Mouse (Mus musculus) lung, embryonic 16.5 days (tissue): ENCODE measurements around the gene Nol10. TPM values are rescaled to one million over a fixed set of nuclear protein-coding genes. Genes with fewer than 3 reads are reported as not detected.

Experiments
- ATAC-seq: fragments of 200-750 bp; cut with Nextera tagmentation; 2 replicates; pipeline ENCODE4 v1.8.0; 2017; ENCODE audit warnings: low read depth, mild to moderate bottlenecking, moderate library complexity
- H3K27ac ChIP-seq: fragments of 300-500 bp; sonication (generic); 2 replicates; pipeline ENCODE4 v1.5.1; 2014; ENCODE audit warnings: mild to moderate bottlenecking, control low read depth, low read length
- H3K27me3 ChIP-seq: fragments of 300-500 bp; sonication (generic); 2 replicates; pipeline ENCODE4 v1.6.1; 2014; ENCODE audit warnings: low read depth, low read length, mixed read lengths; ENCODE audit not compliant: control insufficient read depth, insufficient read depth
- H3K36me3 ChIP-seq: fragments of 300-500 bp; sonication (generic); 2 replicates; pipeline ENCODE4 v1.6.1; 2014; ENCODE audit warnings: low read length; ENCODE audit not compliant: control insufficient read depth, insufficient read depth
- H3K4me1 ChIP-seq: fragments of 300-500 bp; sonication (generic); replicated peaks from 2 replicates; pipeline ENCODE4 v1.6.1; 2014; ENCODE audit warnings: low read length, mixed read lengths; ENCODE audit not compliant: control insufficient read depth, insufficient read depth
- H3K4me2 ChIP-seq: fragments of 300-500 bp; sonication (generic); 2 replicates; pipeline ENCODE4 v1.6.1; 2014; ENCODE audit warnings: low read depth, low read length, control low read depth
- H3K4me3 ChIP-seq: fragments of 300-500 bp; sonication (generic); 2 replicates; pipeline ENCODE4 v1.5.1; 2014; ENCODE audit warnings: mild to moderate bottlenecking, low read length, control low read depth
- H3K9ac ChIP-seq: fragments of 300-500 bp; sonication (generic); 2 replicates; pipeline ENCODE4 v1.6.1; 2014; ENCODE audit warnings: low read length, control low read depth
- H3K9me3 ChIP-seq: fragments of 300-500 bp; sonication (generic); 2 replicates; pipeline ENCODE4 v1.6.1; 2016; ENCODE audit warnings: low read length; ENCODE audit not compliant: control insufficient read depth
- WGBS: fragments of 180-500 bp; shearing (Covaris S2); extraction: QIAGEN DNeasy Blood & Tissue Kit; methylation state at CpG from one replicate; pipeline ENCODE4 v1.1.7; 2014; 5-methylcytosine and 5-hydroxymethylcytosine counted together
- polyA plus RNA-seq: library from polyadenylated mRNA; unstranded; fragments of >200 nt; fragmentation: Nextera tagmentation; extraction: Ambion mirVana; gene quantifications from 2 replicates; pipeline ENCODE4 v1.2.1, GENCODE M21; 2015

Nol10 gene
- polyA plus RNA-seq, 1 experiment from 2014 or later: 20.8 TPM

DNA sequence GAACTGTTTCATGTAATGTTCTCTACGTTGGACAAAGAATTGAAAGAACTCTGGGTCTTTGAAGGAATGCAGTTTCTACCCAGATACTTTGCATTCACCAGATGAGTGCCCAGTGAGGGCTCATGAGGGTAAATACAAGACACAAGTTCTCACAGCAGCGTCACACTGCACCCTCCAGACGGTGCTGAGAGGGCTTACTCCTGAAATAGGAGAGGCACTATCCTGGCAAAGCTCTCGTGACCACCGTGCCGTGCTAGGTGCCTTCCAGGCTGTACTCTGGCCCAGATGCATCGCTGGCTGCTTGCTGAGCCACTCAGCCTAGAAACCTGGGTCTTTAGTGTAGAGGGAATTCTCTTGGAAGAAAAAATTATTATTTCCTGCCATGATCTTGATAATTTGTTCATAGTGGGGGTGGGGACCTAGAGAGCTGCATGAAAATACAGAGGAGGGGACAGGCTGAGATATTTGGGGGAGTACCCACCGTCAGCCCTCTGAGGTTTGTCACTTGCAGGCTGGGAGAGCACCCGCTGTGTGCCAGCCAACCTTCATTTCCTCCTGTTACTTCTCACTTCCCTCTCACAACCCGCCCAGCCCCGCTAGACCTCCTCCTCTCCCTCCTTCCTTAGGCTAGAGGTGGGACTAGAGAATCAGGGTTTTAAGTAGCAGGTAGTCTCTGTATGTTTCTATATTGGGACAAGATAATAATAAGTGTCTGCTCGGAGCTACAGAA is 63.7 kb downstream of the Nol10 start:
- WGBS: 45% methylated on average over 12 of the region's 12 CpGs
- peaks cover 10% of the 10 kb centered on the region for H3K36me3 ChIP-seq
- H3K9me3 ChIP-seq: no peaks in the 10 kb centered on the region
- no peak overlapping the region for H3K4me2 ChIP-seq
- no peaks in the 10 kb centered on the region for H3K4me1 ChIP-seq
- no peak overlapping the region for H3K4me3 ChIP-seq
- ATAC-seq: no peak
- H3K27ac ChIP-seq: no peak overlapping the region
- H3K27me3 ChIP-seq: no peaks in the 10 kb centered on the region
- no peak overlapping the region for H3K9ac ChIP-seq

DNA sequence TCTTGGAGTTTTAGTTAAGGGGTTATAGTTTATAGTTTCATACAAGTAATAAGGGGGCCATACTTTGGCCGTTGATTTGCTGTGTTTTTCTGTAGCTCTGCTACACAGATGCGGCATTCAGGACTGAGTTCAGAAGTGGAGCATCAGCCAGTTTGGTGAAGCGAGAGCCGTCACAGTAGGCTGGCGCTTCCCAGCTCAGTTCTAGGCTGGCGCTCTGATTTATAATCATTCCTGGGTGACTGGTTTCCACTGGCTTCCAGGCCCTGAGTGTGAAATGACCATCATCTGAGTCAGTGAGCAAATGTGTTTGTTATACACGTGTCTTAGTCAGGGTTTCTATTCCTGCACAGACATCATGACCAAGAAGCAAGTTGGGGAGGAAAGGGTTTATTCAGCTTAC is 66.5 kb downstream of the Nol10 start:
- WGBS: 85% methylated on average over 7 of the region's 7 CpGs
- H3K4me3 ChIP-seq: no peak overlapping the region
- ATAC-seq: no peak
- peaks cover 9% of the 10 kb centered on the region for H3K36me3 ChIP-seq
- no peaks in the 10 kb centered on the region for H3K9me3 ChIP-seq
- H3K27ac ChIP-seq: no peak overlapping the region
- H3K9ac ChIP-seq: no peak overlapping the region
- no peak overlapping the region for H3K4me2 ChIP-seq
- H3K4me1 ChIP-seq: no peaks in the 10 kb centered on the region
- no peaks in the 10 kb centered on the region for H3K27me3 ChIP-seq

DNA sequence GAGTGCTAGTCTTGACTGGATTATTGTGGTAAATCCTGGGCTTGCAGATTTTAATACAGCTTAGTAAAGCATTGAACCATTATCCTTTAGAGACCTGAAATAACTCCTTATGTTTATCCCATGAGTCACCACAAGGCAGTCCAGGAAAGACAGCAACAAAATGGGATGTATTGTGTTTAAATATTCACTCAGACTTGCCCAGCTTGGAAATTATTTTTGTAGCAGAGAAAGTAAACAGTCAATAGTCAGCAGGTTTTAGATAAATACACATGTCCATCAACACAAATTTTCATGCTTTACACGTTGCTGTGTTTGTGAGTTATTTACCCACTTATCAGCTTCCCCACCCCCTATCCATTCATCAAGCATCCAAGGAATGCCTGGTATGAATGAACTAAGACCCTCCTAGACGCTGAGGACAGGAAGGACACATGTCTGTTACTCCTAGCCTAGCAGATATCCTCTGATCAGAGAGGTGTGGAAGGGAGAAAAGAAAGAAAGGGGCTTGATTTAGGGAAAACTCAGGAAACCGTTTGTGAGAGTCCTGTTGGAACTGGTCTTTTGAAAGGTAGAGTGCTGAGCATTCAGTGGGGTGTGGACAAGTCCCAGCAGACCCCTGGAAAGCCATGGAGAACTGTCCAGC is 72.0 kb downstream of the Nol10 start:
- Histone ChIP-seq H3K4me3 (no peak overlapping the region), H3K4me1 (no peaks in the 10 kb centered on the region), H3K36me3 (peaks cover 7% of the 10 kb centered on the region; the same call in 1 of the 2 replicates), H3K4me2 (no peak overlapping the region), H3K9ac (no peak overlapping the region), H3K27me3 (no peaks in the 10 kb centered on the region), H3K27ac (no peak overlapping the region), H3K9me3 (no peaks in the 10 kb centered on the region)
- 10% methylated on average over 3 of the region's 3 CpGs for WGBS
- no peak for ATAC-seq

DNA sequence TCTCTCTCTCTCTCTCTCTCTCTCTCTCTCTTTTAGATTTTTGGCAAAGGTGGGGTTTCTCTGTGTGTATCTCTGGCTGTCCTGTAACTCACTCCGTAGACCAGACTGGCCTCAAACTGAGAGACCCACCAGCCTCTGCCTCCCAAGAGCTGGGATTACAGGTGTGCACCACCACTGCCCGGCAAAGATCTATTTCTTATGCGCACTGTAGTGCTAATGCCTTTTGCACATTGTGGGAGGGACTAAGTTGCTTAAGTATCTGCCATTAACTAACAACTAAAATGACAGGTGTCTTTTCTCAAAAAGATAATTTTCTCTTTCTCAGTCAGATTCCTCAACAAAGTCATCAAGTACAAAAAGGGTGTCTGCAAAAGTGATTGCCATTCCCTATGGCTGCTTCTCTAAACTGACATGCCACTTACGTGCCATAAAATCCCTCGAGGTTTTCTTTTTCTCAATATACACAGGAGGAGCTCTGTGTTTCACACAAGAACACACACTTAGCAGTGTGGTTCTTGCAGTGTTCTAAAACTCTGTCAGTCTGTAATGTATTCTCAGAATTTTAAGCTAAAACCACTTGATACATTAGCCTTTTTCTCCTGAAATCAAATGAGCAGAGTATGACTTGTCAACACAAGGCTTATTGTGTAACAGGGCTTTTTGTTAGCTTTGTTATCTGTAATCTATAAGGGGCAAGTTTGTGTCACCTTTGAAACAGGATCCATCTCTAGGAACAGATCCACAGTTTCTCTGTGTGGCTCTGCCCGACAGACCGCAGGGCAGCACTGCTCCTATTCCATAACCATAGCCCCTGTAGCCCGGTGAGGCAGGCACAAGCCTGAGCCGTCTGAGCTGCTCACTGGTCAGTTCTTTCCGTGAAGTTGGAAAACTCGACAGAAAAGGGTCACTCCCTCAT is 77.3 kb downstream of the Nol10 start:
- Histone ChIP-seq H3K4me2 (no peak overlapping the region), H3K27ac (no peak overlapping the region), H3K27me3 (no peaks in the 10 kb centered on the region), H3K9me3 (no peaks in the 10 kb centered on the region), H3K4me3 (no peak overlapping the region), H3K9ac (no peak overlapping the region), H3K4me1 (no peaks in the 10 kb centered on the region), H3K36me3 (no peaks in the 10 kb centered on the region)
- no peak for ATAC-seq
- WGBS: 61% methylated on average over 11 of the region's 11 CpGs

DNA sequence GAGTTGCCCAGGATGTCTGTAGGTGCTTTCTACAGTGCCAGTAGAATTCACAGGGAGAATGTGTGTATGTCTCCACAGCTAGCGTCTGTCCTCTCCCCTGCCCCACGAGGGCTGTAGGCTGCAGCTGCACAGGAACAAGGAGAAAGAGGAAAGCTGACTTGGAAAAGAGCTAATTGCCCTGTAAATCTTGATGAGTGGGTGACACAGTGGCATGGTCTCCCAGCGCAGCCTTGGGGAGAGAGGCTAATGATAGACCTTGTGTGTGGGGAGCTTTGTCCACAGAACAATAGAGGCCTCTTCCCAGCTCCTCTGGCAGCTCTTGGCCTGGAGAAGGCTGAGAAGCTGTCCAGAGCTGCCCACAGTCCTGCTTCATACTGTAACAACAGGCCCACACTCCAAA is 78.5 kb downstream of the Nol10 start:
- Histone ChIP-seq H3K4me1 (no peaks in the 10 kb centered on the region), H3K36me3 (no peaks in the 10 kb centered on the region), H3K4me3 (no peak overlapping the region), H3K27ac (no peak overlapping the region), H3K9me3 (no peaks in the 10 kb centered on the region), H3K4me2 (no peak overlapping the region), H3K27me3 (no peaks in the 10 kb centered on the region), H3K9ac (no peak overlapping the region)
- 78% methylated on average over 3 of the region's 3 CpGs for WGBS
- ATAC-seq: no peak

DNA sequence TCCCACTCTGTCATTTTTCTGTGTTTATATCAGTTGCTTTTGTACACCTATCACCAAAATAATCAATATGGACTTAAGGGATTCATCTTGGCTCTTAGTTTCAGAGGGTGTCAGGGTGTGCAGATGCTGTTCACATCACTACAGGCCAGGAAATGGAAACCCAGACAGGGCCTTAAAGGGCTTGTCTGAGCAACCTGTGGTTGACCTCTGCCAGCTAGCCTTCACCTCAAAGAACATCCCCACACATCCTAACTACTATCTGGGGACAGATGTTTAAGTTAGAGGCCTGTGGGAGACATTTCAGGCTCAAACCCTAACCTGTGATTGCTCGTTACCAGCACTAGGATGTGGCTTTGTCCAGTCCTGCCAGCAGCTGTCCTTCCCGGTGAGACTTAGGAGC is 82.3 kb downstream of the Nol10 start:
- no peaks in the 10 kb centered on the region for H3K36me3 ChIP-seq
- 89% methylated on average over 2 of the region's 2 CpGs for WGBS
- no peak overlapping the region for H3K4me3 ChIP-seq

DNA sequence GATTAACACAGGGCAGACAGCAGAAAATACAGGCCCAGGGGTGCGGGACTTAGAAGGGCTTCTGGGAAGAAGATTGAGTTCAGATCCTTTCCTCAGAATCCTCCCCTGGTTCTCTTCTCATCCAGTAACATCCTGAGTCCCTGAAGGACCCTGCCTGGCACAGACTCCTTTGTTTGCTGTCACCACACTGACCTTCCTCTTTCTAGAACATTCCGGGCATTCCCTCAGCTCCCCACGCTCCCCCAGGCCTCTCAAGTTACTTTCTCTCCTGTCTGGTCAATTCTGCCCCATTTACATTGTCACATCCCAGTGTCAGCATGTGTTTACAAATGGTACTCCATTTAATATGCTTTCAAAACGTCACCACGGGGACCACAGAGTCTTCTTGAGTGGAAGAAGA is 82.9 kb downstream of the Nol10 start:
- Histone ChIP-seq H3K9ac (no peak overlapping the region), H3K27me3 (no peaks in the 10 kb centered on the region), H3K9me3 (no peaks in the 10 kb centered on the region), H3K36me3 (no peaks in the 10 kb centered on the region), H3K27ac (no peak overlapping the region), H3K4me1 (no peaks in the 10 kb centered on the region), H3K4me3 (no peak overlapping the region), H3K4me2 (no peak overlapping the region)
- ATAC-seq: no peak
- WGBS: 54% methylated on average over 5 of the region's 5 CpGs

More for the DNA sequence above, 82.3 kb downstream of the Nol10 start:
- no peak overlapping the region for H3K9ac ChIP-seq
- no peak overlapping the region for H3K4me2 ChIP-seq
- no peaks in the 10 kb centered on the region for H3K27me3 ChIP-seq
- H3K9me3 ChIP-seq: no peaks in the 10 kb centered on the region
- H3K27ac ChIP-seq: no peak overlapping the region
- ATAC-seq: no peak
- H3K4me1 ChIP-seq: no peaks in the 10 kb centered on the region

DNA sequence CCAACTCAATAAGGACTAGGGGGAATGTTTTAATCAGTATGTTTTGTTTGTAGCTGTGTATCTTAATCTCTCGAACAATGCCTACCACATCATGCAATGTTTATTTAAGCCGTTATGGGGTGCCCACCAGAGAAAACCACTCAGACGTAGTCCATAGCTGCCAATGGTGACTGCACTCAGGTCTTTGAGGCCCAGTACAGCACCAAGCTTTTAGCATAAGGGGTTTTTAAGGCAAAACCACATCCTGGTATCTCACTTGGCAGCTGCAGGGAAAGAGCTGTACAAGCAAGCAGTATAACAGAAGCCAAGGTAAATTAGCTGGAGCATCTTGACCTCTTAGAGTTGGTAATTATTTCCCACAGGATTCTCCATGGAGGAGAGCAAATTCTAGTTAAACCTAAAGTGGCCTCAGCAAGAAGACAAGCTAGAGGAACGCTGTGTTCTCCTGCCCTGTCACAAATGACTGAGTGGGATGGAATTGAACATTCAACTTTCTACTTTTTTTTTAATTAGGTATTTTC is 83.6 kb downstream of the Nol10 start:
- Histone ChIP-seq H3K4me1 (no peaks in the 10 kb centered on the region), H3K9ac (no peak overlapping the region), H3K36me3 (no peaks in the 10 kb centered on the region), H3K27ac (no peak overlapping the region), H3K4me2 (no peak overlapping the region), H3K27me3 (no peaks in the 10 kb centered on the region), H3K4me3 (no peak overlapping the region), H3K9me3 (no peaks in the 10 kb centered on the region)
- no peak for ATAC-seq
- 73% methylated on average over 4 of the region's 4 CpGs for WGBS

DNA sequence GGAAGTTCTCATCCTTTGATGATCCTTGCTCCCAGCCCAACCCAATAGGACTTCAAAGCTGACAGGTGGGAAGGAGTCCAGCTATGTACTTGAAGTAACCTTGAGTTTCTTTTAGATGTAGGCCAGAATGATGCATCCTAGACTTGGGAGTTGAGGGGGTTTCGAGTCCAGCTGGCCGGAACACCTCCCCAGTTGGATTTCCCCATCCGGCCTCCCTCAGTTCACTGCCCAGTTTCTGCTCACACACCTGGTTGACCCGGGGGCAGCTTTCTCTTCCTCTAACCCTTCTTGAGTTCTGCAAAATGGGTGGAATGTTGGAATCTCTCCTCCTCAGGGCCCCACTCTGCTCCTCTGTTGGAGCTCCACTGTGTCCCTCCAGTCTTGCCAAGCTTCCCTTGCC is 85.5 kb downstream of the Nol10 start:
- no peak overlapping the region for H3K4me2 ChIP-seq
- 95% methylated on average over 4 of the region's 4 CpGs for WGBS

More for the DNA sequence above, 85.5 kb downstream of the Nol10 start:
- no peak overlapping the region for H3K9ac ChIP-seq
- H3K27ac ChIP-seq: no peak overlapping the region
- H3K4me1 ChIP-seq: no peaks in the 10 kb centered on the region
- H3K9me3 ChIP-seq: no peaks in the 10 kb centered on the region
- no peaks in the 10 kb centered on the region for H3K27me3 ChIP-seq
- no peak for ATAC-seq
- no peak overlapping the region for H3K4me3 ChIP-seq
- no peaks in the 10 kb centered on the region for H3K36me3 ChIP-seq
